In the genomic region with DNA sequence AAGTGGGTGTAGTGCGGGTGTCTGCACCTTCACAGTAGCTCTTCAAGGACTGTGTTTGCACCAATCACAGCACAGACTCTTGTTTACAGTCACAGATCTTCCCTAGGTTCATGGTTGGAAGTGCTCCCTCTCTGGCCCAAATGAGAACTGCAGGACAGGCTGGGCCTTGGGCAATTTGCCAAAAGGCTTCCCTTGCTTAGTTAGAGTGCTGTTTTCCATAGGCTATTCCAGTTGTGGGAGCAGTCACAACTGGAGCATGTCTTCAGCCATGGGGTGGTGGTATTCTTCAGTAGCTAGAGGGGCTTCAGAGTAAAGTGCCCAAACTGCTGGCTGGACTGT, we compare ENCODE assay signal across 8 mouse cellular contexts. TPM values are rescaled to one million over a fixed set of nuclear protein-coding genes. Genes with fewer than 3 reads are reported as not detected.
DNase-seq lines count a peak whose midpoint lies in the region; ATAC-seq and TF ChIP-seq lines count a peak whose summit lies in the region.

No protein-coding gene starts in this region.

- H3K27ac ChIP-seq in gastrocnemius, adult 2 months, result peak overlapping the region; percentile 38; the same call in 1 of the 2 replicates

- peak; percentile 96; the same call in 1 of the 2 replicates for TF ChIP-seq CTCF in gastrocnemius, adult 2 months (IDR thresholded peaks at IDR 0.05)

- intact Hi-C loops in gastrocnemius, adult 2 months (cut with DNase I), result no loop called here

- peak; percentile 70 for DNase-seq in WW6 (ENCODE audit: low read depth, low spot score)
- peak; percentile 48 to 69 for DNase-seq in cerebellum, postnatal 36 days
- peak; percentile 79 for DNase-seq in gastrocnemius, adult 2 months
- DNase-seq in induced T-regulatory cell, adult 2 months (ENCODE audit: low read depth), result peak; percentile 74
- peak; percentile 19 to 64 for DNase-seq in left cerebral cortex, adult 8-10 months (ENCODE audit: low spot score in 2 of 2)
- DNase-seq in right cerebral cortex, postnatal 14 days, result peak; percentile 37
- DNase-seq in urinary bladder, postnatal 36 days (ENCODE audit: low spot score in 2 of 2), result peak; percentile 60 to 63

- ATAC-seq in megakaryocyte progenitor cell, adult 5-6 weeks (replicated peaks; ENCODE audit: poor library complexity), result peak; percentile 93

- peak overlapping the region; percentile 34 for H3K4me3 ChIP-seq in gastrocnemius, adult 2 months

RNA-seq across cellular contexts. Expression of a gene that starts 15.0 kb away (rescaled TPM):
- total RNA-seq in gastrocnemius, adult 2 months (2021), result not detected
- under 1 TPM in 2 of 4 experiments, not detected in 2; 0.14 to 0.30 TPM for total RNA-seq in left cerebral cortex, adult 8-10 months (2022)
- 5.2 and 6.3 TPM in 2 replicates for total RNA-seq in megakaryocyte progenitor cell, adult 5-6 weeks (2015)
- 2.0 and 3.4 TPM in 2 replicates for total RNA-seq in megakaryocyte progenitor cell, adult 5-6 weeks (2017)

RNA-seq across cellular contexts. Expression of a gene that starts 26.6 kb away (rescaled TPM):
- total RNA-seq in gastrocnemius, adult 2 months (2021), result under 1 TPM in 1 of 2 experiments, not detected in 1; 0.42 TPM
- 1 to 10 TPM in 1 of 4 experiments, under 1 TPM in 1, not detected in 2; 0.46 to 1.3 TPM for total RNA-seq in left cerebral cortex, adult 8-10 months (2022)
- 0.17 and 0.22 TPM in 2 replicates for total RNA-seq in megakaryocyte progenitor cell, adult 5-6 weeks (2015)
- 0.17 and 0.42 TPM in 2 replicates for total RNA-seq in megakaryocyte progenitor cell, adult 5-6 weeks (2017)

RNA-seq across cellular contexts. Expression of a gene that starts 28.1 kb away (rescaled TPM):
- 1 to 10 TPM; 1.8 to 3.0 TPM for total RNA-seq in gastrocnemius, adult 2 months (2021)
- total RNA-seq in left cerebral cortex, adult 8-10 months (2022), result 1 to 10 TPM in 3 of 4 experiments, under 1 TPM in 1; 0.58 to 1.9 (median 1.4) TPM
- total RNA-seq in megakaryocyte progenitor cell, adult 5-6 weeks (2015), result 0.12 TPM in 1 of 2 replicates, not detected in the other
- 0.12 and 0.78 TPM in 2 replicates for total RNA-seq in megakaryocyte progenitor cell, adult 5-6 weeks (2017)

RNA-seq across cellular contexts. Expression of a gene that starts 38.0 kb away (rescaled TPM):
- total RNA-seq in gastrocnemius, adult 2 months (2021), result not detected
- total RNA-seq in left cerebral cortex, adult 8-10 months (2022), result not detected
- total RNA-seq in megakaryocyte progenitor cell, adult 5-6 weeks (2015), result not detected in 2 replicates
- not detected in 2 replicates for total RNA-seq in megakaryocyte progenitor cell, adult 5-6 weeks (2017)

Comparison
In these comparisons a context has a peak if more than half of its experiments do, and no peak if none do; other contexts are left out.
1. Peak in every context shown above with its lines: DNase-seq, ATAC-seq, H3K4me3 ChIP-seq and H3K27ac ChIP-seq.